Mouse (Mus musculus): Measurements from ENCODE around the gene Ccdc85c. TPM values are rescaled to one million over a fixed set of nuclear protein-coding genes. Genes with fewer than 3 reads are reported as not detected.

Gene Ccdc85c
- 50.5 and 84.0 TPM in 2 replicates for polyA plus RNA-seq (2012; rRNA removed; ENCODE audit: low replicate concordance)

GRCm38 (mm10) chr12:108274661-108275507 is at the start of gene Ccdc85c:
Gene Ccdc85c (minus strand): TSS chr12:108275425.

GRCm38 (mm10) chr12:108305812-108306794 is 30.9 kb upstream of the Ccdc85c start, which contains the start of gene Hhipl1:
Gene Hhipl1 (plus strand): TSS chr12:108306270.

DNA sequence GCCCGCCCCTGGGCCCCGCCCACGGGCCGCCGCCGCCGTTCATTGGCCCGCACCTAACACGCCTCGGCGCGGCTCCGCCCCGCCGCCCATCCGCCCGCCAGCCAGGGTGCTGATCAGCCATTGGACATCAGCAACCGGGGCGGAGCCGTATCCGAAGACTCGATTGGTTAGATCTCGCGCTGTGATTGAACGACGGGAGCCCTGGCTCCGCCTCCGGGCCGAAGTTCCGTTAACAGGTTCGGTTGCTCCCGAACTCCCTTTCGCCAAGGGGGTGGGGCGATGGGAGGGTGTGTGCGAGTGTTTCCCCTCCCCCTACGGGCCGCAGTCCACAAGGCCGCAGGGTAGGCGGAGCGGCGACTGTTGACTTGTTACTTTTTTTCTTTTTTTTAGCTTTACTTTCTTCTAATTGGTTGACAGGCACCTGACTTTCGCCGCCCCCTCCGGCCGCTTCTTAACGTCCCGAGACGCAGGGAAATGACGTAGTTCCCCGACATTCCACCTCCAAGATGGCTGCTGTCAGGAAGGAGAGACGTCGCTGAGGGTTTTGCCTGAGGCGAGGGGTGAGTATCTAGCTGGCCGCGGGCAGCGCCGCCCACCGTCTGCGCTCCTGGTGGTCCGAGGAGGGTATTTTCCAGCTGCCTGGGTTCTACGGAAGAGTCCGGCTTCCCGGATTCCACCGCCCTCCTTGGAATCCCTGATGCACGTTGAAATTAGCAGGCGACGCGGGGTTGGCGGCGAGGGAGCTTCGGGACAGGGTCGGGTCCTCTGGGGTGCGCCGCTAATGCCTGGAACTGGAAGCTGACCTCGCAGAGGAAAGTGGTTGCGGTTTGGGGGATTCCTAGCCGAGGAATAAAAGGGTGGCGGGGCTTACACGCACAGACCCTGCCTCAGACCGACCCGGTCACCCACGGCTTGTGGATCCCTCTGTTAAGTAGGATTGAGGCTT is 95.6 kb downstream of the Ccdc85c start, which contains the start of gene Ccnk:
Gene Ccnk, plus strand, starts transcription at position 259 of the 946 bp plus-strand sequence.

GRCm38 (mm10) chr12:108179246-108179320 is 96.1 kb downstream of the Ccdc85c start, which contains the start of gene Setd3:
Gene Setd3 (minus strand): TSS chr12:108179314.

Other genes with a start within 250 kb of the Ccdc85c start
- gene Setd3, start 96.1 kb downstream of the Ccdc85c start, polyA plus RNA-seq (2012; rRNA removed; ENCODE audit: low replicate concordance): 6.1 and 8.0 TPM in 2 replicates
- gene Ccnk, start 95.8 kb downstream of the Ccdc85c start, polyA plus RNA-seq (2012; rRNA removed; ENCODE audit: low replicate concordance): 7.3 and 8.5 TPM in 2 replicates
- 0.36 and 0.92 TPM in 2 replicates for gene Hhipl1, start 30.8 kb upstream of the Ccdc85c start, polyA plus RNA-seq (2012; rRNA removed; ENCODE audit: low replicate concordance)
- gene Cyp46a1, start 59.0 kb upstream of the Ccdc85c start, polyA plus RNA-seq (2012; rRNA removed; ENCODE audit: low replicate concordance): 0.78 and 1.1 TPM in 2 replicates
- 7.6 and 18.2 TPM in 2 replicates for gene Eml1, start 95.5 kb upstream of the Ccdc85c start, polyA plus RNA-seq (2012; rRNA removed; ENCODE audit: low replicate concordance)

All from duodenum, adult 2 months (tissue).